In genomic region chr7:112784278-112784677, GRCm38 (mm10) we compare ENCODE assay signal across 15 mouse cellular contexts.
DNase-seq lines count a peak whose midpoint lies in the region; ATAC-seq and TF ChIP-seq lines count a peak whose summit lies in the region.
"Had no signal": no experiment of that assay in that cellular context is flagged by ENCODE, and none has a peak within 500 bp of the region (broad histone marks: within the 10 kb centered on the region; RNA-seq: fewer than 3 reads in every experiment).

No protein-coding gene starts in this region.

- H3K9me3 ChIP-seq in liver, postnatal 0 days (ENCODE audit: low read length): no peaks in the 10 kb centered on the region
- H3K9me3 ChIP-seq: forebrain, embryonic 13.5 days; limb, embryonic 12.5 days; neural tube, embryonic 13.5 days had no signal

- 0 out of 2 replicates have a peak, but pooled peaks have one; percentile 3 for TF ChIP-seq CTCF in kidney, adult 2 months (conservative IDR thresholded peaks at IDR 0.05; ENCODE audit: insufficient read depth, insufficient read length, low read depth, low read length)
- peak; percentile 38 for TF ChIP-seq CTCF in liver, postnatal 0 days (IDR thresholded peaks at IDR 0.05; ENCODE audit: low read depth)
- TF ChIP-seq CTCF in brain, embryonic 14.5 days (IDR thresholded peaks at IDR 0.05; ENCODE audit: borderline replicate concordance, extremely low read depth, insufficient read depth, insufficient read length): peak; percentile 14; the same call in 1 of the 2 replicates

- H3K4me1 ChIP-seq in kidney, adult 2 months (ENCODE audit: control insufficient read depth, insufficient read depth, low read length): peaks cover 30% of the 10 kb centered on the region
- peaks cover 28% of the 10 kb centered on the region for H3K4me1 ChIP-seq in liver, postnatal 0 days (ENCODE audit: insufficient read depth)
- H3K4me1 ChIP-seq: megakaryocyte, embryonic 14.5 days had no signal

- WGBS in kidney, adult 2 months: 95% methylated on average over 3 of the region's 3 CpGs
- WGBS in liver, postnatal 0 days (ENCODE audit: insufficient replicate concordance): 79% methylated on average over 3 of the region's 3 CpGs

- no peak for TF ChIP-seq POLR2A in kidney, adult 2 months (IDR thresholded peaks at IDR 0.05; ENCODE audit: low read depth, low read length)
- TF ChIP-seq POLR2A in brain, embryonic 14.5 days (IDR thresholded peaks at IDR 0.05; ENCODE audit: borderline replicate concordance, extremely low read depth, insufficient read depth, insufficient read length, poor library complexity, severe bottlenecking): no peak

- H3K27me3 ChIP-seq in kidney, adult 2 months (replicated peaks; ENCODE audit: control insufficient read depth, insufficient read depth, low read length): no peaks in the 10 kb centered on the region
- no peaks in the 10 kb centered on the region for H3K27me3 ChIP-seq in liver, postnatal 0 days (ENCODE audit: insufficient read depth, low read length)
- H3K27me3 ChIP-seq: forebrain, embryonic 13.5 days; limb, embryonic 12.5 days; neural tube, embryonic 13.5 days had no signal

- no peak for ATAC-seq in liver, postnatal 0 days
- ATAC-seq: forebrain, embryonic 13.5 days; hindbrain, embryonic 16.5 days had no signal

- no peak overlapping the region for H3K9ac ChIP-seq in liver, postnatal 0 days (replicated peaks)
- H3K9ac ChIP-seq: forebrain, embryonic 13.5 days; limb, embryonic 12.5 days; neural tube, embryonic 13.5 days had no signal

- H3K36me3 ChIP-seq in kidney, adult 2 months (ENCODE audit: control insufficient read depth, insufficient read depth, low read length): no peaks in the 10 kb centered on the region
- H3K36me3 ChIP-seq in liver, postnatal 0 days (replicated peaks; ENCODE audit: insufficient read depth, low read length): no peaks in the 10 kb centered on the region
- H3K36me3 ChIP-seq: limb, embryonic 12.5 days; neural tube, embryonic 13.5 days had no signal

- no peak overlapping the region for H3K4me2 ChIP-seq in liver, postnatal 0 days (ENCODE audit: low read depth, low read length)
- H3K4me2 ChIP-seq: forebrain, embryonic 13.5 days; limb, embryonic 12.5 days; neural tube, embryonic 13.5 days had no signal

- no peak for TF ChIP-seq EP300 in liver, postnatal 0 days (IDR thresholded peaks at IDR 0.05; ENCODE audit: low read depth)

- H3K4me3 ChIP-seq in kidney, adult 2 months (ENCODE audit: insufficient read depth, low read depth, low read length): no peak overlapping the region
- no peak overlapping the region for H3K4me3 ChIP-seq in liver, postnatal 0 days (ENCODE audit: low read depth, low read length)
- H3K4me3 ChIP-seq: forebrain, embryonic 13.5 days; limb, embryonic 12.5 days; megakaryocyte, embryonic 14.5 days; neural tube, embryonic 13.5 days had no signal

- H3K27ac ChIP-seq in kidney, adult 2 months (ENCODE audit: insufficient read depth, low read depth, low read length): no peak overlapping the region
- no peak overlapping the region for H3K27ac ChIP-seq in liver, postnatal 0 days (ENCODE audit: low read depth)
- H3K27ac ChIP-seq: forebrain, embryonic 13.5 days; limb, embryonic 12.5 days; neural tube, embryonic 13.5 days had no signal

- DNase-seq in kidney, adult 2 months: peak; percentile 38
- no peak for DNase-seq in kidney, adult 11 months
- no peak for DNase-seq in liver, postnatal 0 days
- DNase-seq in liver (no peak), ES-CJ7 (ENCODE audit: low read depth, low spot score) (peak; percentile 81)
- no peak for DNase-seq in brain, embryonic 14.5 days (ENCODE audit: low read depth)
- no peak for DNase-seq in layer of hippocampus, postnatal 25 days (ENCODE audit: extremely low spot score in 1 of 2, low spot score in 1 of 2)
- DNase-seq in adrenal gland, postnatal 14 days: no peak
- DNase-seq: adrenal gland, postnatal 25 days; lung, postnatal 10 days had no signal

Comparison
In these comparisons a context has a peak if more than half of its experiments do, and no peak if none do; other contexts are left out.
1. DNase-seq: peak in kidney, adult 2 months (single experiment) and ES-CJ7 (single experiment); none in kidney, adult 11 months (single experiment), liver, postnatal 0 days (single experiment), liver (single experiment), brain, embryonic 14.5 days (single experiment), layer of hippocampus, postnatal 25 days (0 of 2) and adrenal gland, postnatal 14 days (single experiment).
2. Peak in every context shown above with its lines, with median percentiles within 50 percentile points of each other: CTCF ChIP-seq.